Mouse (Mus musculus) small intestine, adult 2 months (tissue): Measurements from ENCODE around the gene Actr2.

Experiments used
- CTCF ChIP-seq: fragments of 200-500 bp; IDR thresholded peaks from 2 replicates; pipeline ENCODE4 v1.5.1; 2012; ENCODE audit warnings: low read depth, mild to moderate bottlenecking, control low read depth, inconsistent platforms, low read length, moderate library complexity, mixed read lengths; ENCODE audit not compliant: insufficient replicate concordance, insufficient read length; ENCODE audit errors: extremely low read depth
- POLR2A ChIP-seq: fragments of 200-500 bp; IDR thresholded peaks from 2 replicates; pipeline ENCODE4 v1.6.1; 2012; ENCODE audit warnings: low read depth, mild to moderate bottlenecking, control low read depth, inconsistent platforms, low read length, moderate library complexity

DNA sequence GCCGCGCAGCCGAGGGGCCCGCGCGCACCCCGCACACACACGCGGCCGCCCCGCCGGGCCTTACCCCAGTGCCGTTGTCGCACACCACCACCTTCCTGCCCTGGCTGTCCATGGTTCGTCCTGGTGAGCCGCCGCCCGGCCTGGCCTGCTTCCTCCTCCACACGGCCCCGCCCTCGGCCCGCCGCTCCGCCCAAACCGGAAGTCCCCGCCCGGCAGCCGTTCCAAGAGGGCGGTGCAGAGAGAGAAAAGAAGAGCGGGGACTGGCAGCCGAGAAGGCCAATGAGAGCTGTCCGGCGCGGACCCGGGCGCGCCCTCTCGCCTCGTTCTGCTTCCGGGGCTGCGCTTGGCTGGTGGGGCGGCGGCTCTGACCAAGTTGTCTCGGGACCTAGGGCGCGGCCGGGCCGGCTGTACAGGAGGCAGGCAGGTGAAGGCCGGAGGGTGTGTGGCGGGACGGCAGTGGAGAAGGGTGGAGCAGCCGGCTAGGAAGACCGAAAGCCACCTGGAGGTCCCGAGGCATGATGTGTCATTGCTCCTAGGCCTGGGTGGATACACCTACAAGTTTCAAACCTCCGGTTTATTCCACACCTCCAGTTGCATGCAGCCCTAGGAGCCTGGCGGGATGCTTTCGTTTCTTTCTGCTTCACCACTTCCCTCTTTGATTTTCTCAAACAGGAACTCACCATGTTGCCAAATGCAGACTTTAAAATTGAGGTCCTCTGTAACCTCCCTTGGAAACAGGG, at the start of gene Actr2:
- TF ChIP-seq CTCF: 0 out of 2 replicates have a peak, but pooled peaks have one; percentile 4
- TF ChIP-seq POLR2A: peak; percentile 83
